Mouse (Mus musculus): ENCODE data around the gene Rab1b. TPM values are rescaled to one million over a fixed set of nuclear protein-coding genes. Genes with fewer than 3 reads are reported as not detected.

Gene Rab1b
- polyA plus RNA-seq, 1 experiment from 2014 or later, result 228 TPM

GRCm38 (mm10) chr19:5071077-5071476 is 35.8 kb downstream of the Rab1b start:
- ATAC-seq (ENCODE audit: low FRiP score, low TSS enrichment) (no peak), DNase-seq (no peak)
- 9% methylated on average over 11 of the region's 11 CpGs for WGBS
- Histone ChIP-seq H3K4me3 (replicated peaks; ENCODE audit: low read depth, low read length) (peak overlapping the region; percentile 41), H3K9me3 (ENCODE audit: control insufficient read depth, low read length) (no peaks in the 10 kb centered on the region), H3K4me2 (ENCODE audit: low read length) (peak overlapping the region; percentile 69), H3K27ac (replicated peaks; ENCODE audit: low read depth, low read length) (0 out of 2 replicates have a peak overlapping the region, but pooled peaks have one; percentile 26), H3K4me1 (ENCODE audit: control insufficient read depth, insufficient read depth, low read length) (peaks cover 31% of the 10 kb centered on the region), H3K9ac (replicated peaks; ENCODE audit: low read length) (peak overlapping the region; percentile 47), H3K36me3 (ENCODE audit: control insufficient read depth, insufficient read depth, low read length) (no peaks in the 10 kb centered on the region), H3K27me3 (ENCODE audit: control insufficient read depth, insufficient read depth, low read length) (peaks cover 33% of the 10 kb centered on the region)

- H3K9me3 ChIP-seq (ENCODE audit: control insufficient read depth, low read length), result no peaks in the 10 kb centered on the region
- DNase-seq (no peak), ATAC-seq (ENCODE audit: low FRiP score, low TSS enrichment) (no peak)
- H3K36me3 ChIP-seq (ENCODE audit: control insufficient read depth, insufficient read depth, low read length), result no peaks in the 10 kb centered on the region
- no peak overlapping the region for H3K27ac ChIP-seq (replicated peaks; ENCODE audit: low read depth, low read length)
- peaks cover 33% of the 10 kb centered on the region for H3K27me3 ChIP-seq (ENCODE audit: control insufficient read depth, insufficient read depth, low read length)
- 88% methylated on average over 7 of the region's 7 CpGs for WGBS
- H3K9ac ChIP-seq (replicated peaks; ENCODE audit: low read length), result no peak overlapping the region
- no peak overlapping the region for H3K4me2 ChIP-seq (ENCODE audit: low read length)
- peaks cover 31% of the 10 kb centered on the region for H3K4me1 ChIP-seq (ENCODE audit: control insufficient read depth, insufficient read depth, low read length)
- no peak overlapping the region for H3K4me3 ChIP-seq (replicated peaks; ENCODE audit: low read depth, low read length)
These were observed 36.9 kb downstream of the Rab1b start for GRCm38 (mm10) chr19:5069978-5070377.

GRCm38 (mm10) chr19:5069486-5069885 is 37.4 kb downstream of the Rab1b start:
- no peak for DNase-seq
- Histone ChIP-seq H3K27ac (replicated peaks; ENCODE audit: low read depth, low read length) (no peak overlapping the region), H3K9me3 (ENCODE audit: control insufficient read depth, low read length) (no peaks in the 10 kb centered on the region), H3K4me2 (ENCODE audit: low read length) (no peak overlapping the region), H3K9ac (replicated peaks; ENCODE audit: low read length) (no peak overlapping the region), H3K27me3 (ENCODE audit: control insufficient read depth, insufficient read depth, low read length) (peaks cover 33% of the 10 kb centered on the region), H3K4me3 (replicated peaks; ENCODE audit: low read depth, low read length) (no peak overlapping the region), H3K36me3 (ENCODE audit: control insufficient read depth, insufficient read depth, low read length) (no peaks in the 10 kb centered on the region), H3K4me1 (ENCODE audit: control insufficient read depth, insufficient read depth, low read length) (peaks cover 31% of the 10 kb centered on the region)
- ATAC-seq (ENCODE audit: low FRiP score, low TSS enrichment), result no peak
- 85% methylated on average over 5 of the region's 5 CpGs for WGBS

- peak overlapping the region; percentile 72 for H3K4me2 ChIP-seq (ENCODE audit: low read length)
- no peak for ATAC-seq (ENCODE audit: low FRiP score, low TSS enrichment)
- peak overlapping the region; percentile 33 for H3K4me3 ChIP-seq (replicated peaks; ENCODE audit: low read depth, low read length)
- H3K4me1 ChIP-seq (ENCODE audit: control insufficient read depth, insufficient read depth, low read length), result peaks cover 31% of the 10 kb centered on the region
- peak overlapping the region; percentile 57; the same call in 1 of the 2 replicates for H3K9ac ChIP-seq (replicated peaks; ENCODE audit: low read length)
- H3K27me3 ChIP-seq (ENCODE audit: control insufficient read depth, insufficient read depth, low read length), result peaks cover 33% of the 10 kb centered on the region
- 37% methylated on average over 21 of the region's 21 CpGs for WGBS
- H3K36me3 ChIP-seq (ENCODE audit: control insufficient read depth, insufficient read depth, low read length), result no peaks in the 10 kb centered on the region
- no peak overlapping the region for H3K27ac ChIP-seq (replicated peaks; ENCODE audit: low read depth, low read length)
- H3K9me3 ChIP-seq (ENCODE audit: control insufficient read depth, low read length), result no peaks in the 10 kb centered on the region
- no peak for DNase-seq
These were observed 38.2 kb downstream of the Rab1b start for GRCm38 (mm10) chr19:5068570-5069234.

- H3K27ac ChIP-seq (replicated peaks; ENCODE audit: low read depth, low read length), result no peak within 1 kb of the TSS
- H3K9me3 ChIP-seq (ENCODE audit: control insufficient read depth, low read length), result no peaks in the 10 kb centered on the region
- H3K36me3 ChIP-seq (ENCODE audit: control insufficient read depth, insufficient read depth, low read length), result no peaks in the 10 kb centered on the region
- DNase-seq (peak; percentile 69), ATAC-seq (ENCODE audit: low FRiP score, low TSS enrichment) (no peak)
- peak within 1 kb of the TSS; percentile 57 for H3K9ac ChIP-seq (replicated peaks; ENCODE audit: low read length)
- H3K4me2 ChIP-seq (ENCODE audit: low read length), result peak within 1 kb of the TSS; percentile 72
- 2% methylated on average over 56 of the region's 56 CpGs for WGBS
- H3K4me3 ChIP-seq (replicated peaks; ENCODE audit: low read depth, low read length), result peak within 1 kb of the TSS; percentile 33
- peaks cover 31% of the 10 kb centered on the region for H3K4me1 ChIP-seq (ENCODE audit: control insufficient read depth, insufficient read depth, low read length)
- H3K27me3 ChIP-seq (ENCODE audit: control insufficient read depth, insufficient read depth, low read length), result peaks cover 33% of the 10 kb centered on the region
These were observed 38.9 kb downstream of the Rab1b start, which contains the start of gene Cd248 for GRCm38 (mm10) chr19:5067867-5068569. Gene Cd248 (plus strand): TSS chr19:5068078.

GRCm38 (mm10) chr19:5067040-5067799 is 39.7 kb downstream of the Rab1b start:
- Histone ChIP-seq H3K9me3 (ENCODE audit: control insufficient read depth, low read length) (no peaks in the 10 kb centered on the region), H3K36me3 (ENCODE audit: control insufficient read depth, insufficient read depth, low read length) (no peaks in the 10 kb centered on the region), H3K4me1 (ENCODE audit: control insufficient read depth, insufficient read depth, low read length) (peaks cover 28% of the 10 kb centered on the region), H3K4me3 (replicated peaks; ENCODE audit: low read depth, low read length) (peak overlapping the region; percentile 33), H3K4me2 (ENCODE audit: low read length) (peak overlapping the region; percentile 72), H3K27me3 (ENCODE audit: control insufficient read depth, insufficient read depth, low read length) (peaks cover 33% of the 10 kb centered on the region), H3K9ac (replicated peaks; ENCODE audit: low read length) (peak overlapping the region; percentile 57; the same call in 1 of the 2 replicates), H3K27ac (replicated peaks; ENCODE audit: low read depth, low read length) (no peak overlapping the region)
- DNase-seq (no peak), ATAC-seq (ENCODE audit: low FRiP score, low TSS enrichment) (no peak)
- 13% methylated on average over 15 of the region's 15 CpGs for WGBS

GRCm38 (mm10) chr19:5065104-5065503 is 41.8 kb downstream of the Rab1b start:
- Histone ChIP-seq H3K4me1 (ENCODE audit: control insufficient read depth, insufficient read depth, low read length) (peaks cover 16% of the 10 kb centered on the region), H3K9me3 (ENCODE audit: control insufficient read depth, low read length) (no peaks in the 10 kb centered on the region), H3K36me3 (ENCODE audit: control insufficient read depth, insufficient read depth, low read length) (no peaks in the 10 kb centered on the region), H3K4me2 (ENCODE audit: low read length) (no peak overlapping the region), H3K4me3 (replicated peaks; ENCODE audit: low read depth, low read length) (no peak overlapping the region), H3K9ac (replicated peaks; ENCODE audit: low read length) (no peak overlapping the region), H3K27me3 (ENCODE audit: control insufficient read depth, insufficient read depth, low read length) (peaks cover 32% of the 10 kb centered on the region), H3K27ac (replicated peaks; ENCODE audit: low read depth, low read length) (no peak overlapping the region)
- ATAC-seq (ENCODE audit: low FRiP score, low TSS enrichment), result no peak
- no peak for DNase-seq
- WGBS, result 76% methylated on average over 7 of the region's 7 CpGs

- peaks cover 6% of the 10 kb centered on the region; the same call in 1 of the 2 replicates for H3K27me3 ChIP-seq (ENCODE audit: control insufficient read depth, insufficient read depth, low read length)
- H3K9ac ChIP-seq (replicated peaks; ENCODE audit: low read length), result no peak overlapping the region
- no peak overlapping the region for H3K4me3 ChIP-seq (replicated peaks; ENCODE audit: low read depth, low read length)
- no peak overlapping the region for H3K27ac ChIP-seq (replicated peaks; ENCODE audit: low read depth, low read length)
- no peaks in the 10 kb centered on the region for H3K9me3 ChIP-seq (ENCODE audit: control insufficient read depth, low read length)
- WGBS, result 87% methylated on average over 6 of the region's 6 CpGs
- ATAC-seq (ENCODE audit: low FRiP score, low TSS enrichment), result no peak
- no peaks in the 10 kb centered on the region for H3K36me3 ChIP-seq (ENCODE audit: control insufficient read depth, insufficient read depth, low read length)
- DNase-seq, result no peak
- no peak overlapping the region for H3K4me2 ChIP-seq (ENCODE audit: low read length)
- peaks cover 10% of the 10 kb centered on the region; the same call in 1 of the 2 replicates for H3K4me1 ChIP-seq (ENCODE audit: control insufficient read depth, insufficient read depth, low read length)
These were observed 44.4 kb downstream of the Rab1b start for GRCm38 (mm10) chr19:5062446-5062845.

Measured in midbrain, embryonic 14.5 days (tissue).